Mouse (Mus musculus) embryo, embryonic 9.5 days (tissue): ENCODE measurements at regions not wholly inside any gene's neighbourhood (a gene's known extent, or its start where the extent isn't known, plus 50 kb on each side); places are given as distances from the start of the nearest gene placed in this dataset.

Source experiments
- DNase-seq: peaks from one replicate; pipeline ENCODE4 v3.0.0-alpha.2; 2017; ENCODE audit errors: extremely low spot score

- no peak for DNase-seq
Observed at GRCm38 (mm10) chr5:69678268-69678667, 86.1 kb upstream of the Gnpda2 start.

- no peak for DNase-seq
Observed at GRCm38 (mm10) chr5:69665555-69665954, 73.4 kb upstream of the Gnpda2 start.

GRCm38 (mm10) chr5:69663961-69664360 is 71.8 kb upstream of the Gnpda2 start:
- DNase-seq = no peak
